ENCODE assay signal across 1 mouse cellular context in genomic region chr5:135935176-135935523, GRCm38 (mm10).
TF ChIP-seq lines count a peak whose summit lies in the region.

No protein-coding gene starts in this region.

TF ChIP-seq in CH12.LX, 34 proteins besides CTCF, POLR2A, EP300 and RAD21 (continued from another document):
- no peak for TF ChIP-seq JUND (conservative IDR thresholded peaks at IDR 0.05; ENCODE audit: low read depth, low read length)
- no peak for TF ChIP-seq PAX5 (IDR thresholded peaks at IDR 0.05; ENCODE audit: low read length)
